Mouse (Mus musculus) heart, adult 2 months (tissue): ENCODE measurements around the gene P4ha1.

Experiments used
- CTCF ChIP-seq: fragments of 200-600 bp; IDR thresholded peaks from 2 replicates; pipeline ENCODE4 v1.8.1; 2022; ENCODE audit warnings: antibody characterized with exemption, mild to moderate bottlenecking, moderate library complexity
- EP300 ChIP-seq: fragments of 200-500 bp; IDR thresholded peaks from 2 replicates; pipeline ENCODE4 v1.6.1; 2011; ENCODE audit warnings: low read depth, low read length, control low read depth; ENCODE audit not compliant: insufficient read depth
- POLR2A ChIP-seq: fragments of 200-500 bp; IDR thresholded peaks from 2 replicates; pipeline ENCODE4 v1.6.1; 2011; ENCODE audit warnings: mild to moderate bottlenecking, low read depth, low read length, control low read depth; ENCODE audit not compliant: insufficient read depth

GRCm38 (mm10) chr10:59326612-59327315 lies 3.7 kb downstream of the P4ha1 start:
- TF ChIP-seq POLR2A (no peak), EP300 (no peak), CTCF (no peak)
